Mouse (Mus musculus) liver, embryonic 12.5 days (tissue): ENCODE measurements around the gene Zfp467. TPM values are rescaled to one million over a fixed set of nuclear protein-coding genes. Genes with fewer than 3 reads are reported as not detected.
A peak's percentile ranks its signal among the peaks of the same experiment; 100 is the strongest.

Source experiments
- ATAC-seq: fragments of 200-750 bp; cut with Nextera tagmentation; 2 replicates; pipeline ENCODE4 v1.8.0; 2017; ENCODE audit warnings: moderate number of reproducible peaks, mild to moderate bottlenecking, moderate library complexity
- H3K27ac ChIP-seq: fragments of 300-500 bp; sonication (generic); 2 replicates; pipeline ENCODE4 v1.5.1; 2016; ENCODE audit warnings: mild to moderate bottlenecking
- H3K27me3 ChIP-seq: fragments of 300-500 bp; sonication (generic); replicated peaks from 2 replicates; pipeline ENCODE4 v1.6.1; 2016; ENCODE audit warnings: mild to moderate bottlenecking, moderate library complexity
- H3K36me3 ChIP-seq: fragments of 300-500 bp; sonication (generic); 2 replicates; pipeline ENCODE4 v1.6.1; 2016; ENCODE audit warnings: mild to moderate bottlenecking, moderate library complexity
- H3K4me1 ChIP-seq: fragments of 300-500 bp; sonication (generic); 2 replicates; pipeline ENCODE4 v1.6.1; 2016
- H3K4me2 ChIP-seq: fragments of 300-500 bp; sonication (generic); 2 replicates; pipeline ENCODE4 v1.6.1; 2016; ENCODE audit warnings: mild to moderate bottlenecking, moderate library complexity
- H3K4me3 ChIP-seq: fragments of 300-500 bp; sonication (generic); 2 replicates; pipeline ENCODE4 v1.5.1; 2016; ENCODE audit warnings: mild to moderate bottlenecking, moderate library complexity
- H3K9ac ChIP-seq: fragments of 300-500 bp; sonication (generic); 2 replicates; pipeline ENCODE4 v1.6.1; 2016; ENCODE audit warnings: mild to moderate bottlenecking, moderate library complexity
- H3K9me3 ChIP-seq: fragments of 300-500 bp; sonication (generic); replicated peaks from 2 replicates; pipeline ENCODE4 v1.6.1; 2016; ENCODE audit warnings: mild to moderate bottlenecking, moderate library complexity
- WGBS: fragments of 180-500 bp; shearing (Covaris S2); methylation state at CpG from one replicate; pipeline ENCODE4 v1.1.7; 2016; ENCODE audit not compliant: insufficient replicate concordance; 5-methylcytosine and 5-hydroxymethylcytosine counted together
- polyA plus RNA-seq: library from polyadenylated mRNA; unstranded; fragments of >200 nt; fragmentation: Nextera tagmentation; extraction: Ambion mirVana; gene quantifications from 2 replicates; pipeline ENCODE4 v1.2.1, GENCODE M21; 2016

The Zfp467 gene
- polyA plus RNA-seq, 1 experiment from 2014 or later: 3.9 TPM

DNA sequence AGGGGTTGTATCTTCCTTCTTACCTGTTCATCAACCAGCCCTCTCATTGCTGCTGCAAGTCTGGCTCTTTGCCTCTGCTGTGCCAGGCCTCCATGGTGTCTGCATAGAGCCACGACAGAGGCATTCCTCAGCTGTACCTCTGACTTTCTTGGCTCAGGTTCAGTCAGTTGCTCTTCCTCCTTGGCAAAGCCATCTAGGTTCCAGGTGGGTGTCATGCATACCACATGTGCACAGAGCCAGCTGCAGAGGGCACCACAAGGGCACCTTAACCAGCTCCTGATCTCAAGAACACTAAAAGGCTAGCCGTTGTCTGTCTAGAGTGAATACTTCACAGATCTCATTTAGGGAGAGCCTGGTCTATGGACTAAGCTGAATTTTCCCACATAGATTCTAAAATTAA, 29.1 kb downstream of the Zfp467 start:
- H3K27me3 ChIP-seq: no peaks in the 10 kb centered on the region
- WGBS: 73% methylated on average over 2 of the region's 2 CpGs
- peaks cover 55% of the 10 kb centered on the region for H3K36me3 ChIP-seq
- H3K9ac ChIP-seq: no peak overlapping the region
- H3K4me1 ChIP-seq: no peaks in the 10 kb centered on the region
- H3K4me3 ChIP-seq: no peak overlapping the region
- H3K9me3 ChIP-seq: no peaks in the 10 kb centered on the region
- no peak overlapping the region for H3K4me2 ChIP-seq
- H3K27ac ChIP-seq: no peak overlapping the region
- no peak for ATAC-seq

DNA sequence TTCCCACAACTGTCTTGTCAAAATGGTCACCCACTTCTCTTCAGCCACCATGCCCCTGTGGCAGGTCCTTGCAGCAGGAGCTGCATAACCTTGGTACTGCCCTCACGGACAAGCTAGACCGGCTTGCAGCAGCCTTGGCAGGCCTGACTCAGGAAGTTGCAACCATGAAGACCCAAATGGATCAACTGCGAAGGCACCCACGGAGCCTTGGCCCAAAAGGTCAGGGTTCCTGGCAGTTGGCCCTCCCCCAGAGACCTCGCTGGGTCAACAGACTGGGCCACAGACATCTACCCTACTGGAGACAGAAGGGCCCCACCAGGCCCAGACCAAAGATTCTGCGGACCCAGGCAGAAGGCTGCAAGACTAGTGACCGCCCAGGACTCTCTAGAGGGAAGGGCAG, 30.0 kb downstream of the Zfp467 start:
- H3K9ac ChIP-seq: no peak overlapping the region
- 81% methylated on average over 7 of the region's 7 CpGs for WGBS
- ATAC-seq: no peak
- H3K4me2 ChIP-seq: no peak overlapping the region
- H3K27ac ChIP-seq: no peak overlapping the region
- H3K9me3 ChIP-seq: no peaks in the 10 kb centered on the region
- no peak overlapping the region for H3K4me3 ChIP-seq
- no peaks in the 10 kb centered on the region for H3K4me1 ChIP-seq
- H3K36me3 ChIP-seq: peaks cover 64% of the 10 kb centered on the region
- no peaks in the 10 kb centered on the region for H3K27me3 ChIP-seq

DNA sequence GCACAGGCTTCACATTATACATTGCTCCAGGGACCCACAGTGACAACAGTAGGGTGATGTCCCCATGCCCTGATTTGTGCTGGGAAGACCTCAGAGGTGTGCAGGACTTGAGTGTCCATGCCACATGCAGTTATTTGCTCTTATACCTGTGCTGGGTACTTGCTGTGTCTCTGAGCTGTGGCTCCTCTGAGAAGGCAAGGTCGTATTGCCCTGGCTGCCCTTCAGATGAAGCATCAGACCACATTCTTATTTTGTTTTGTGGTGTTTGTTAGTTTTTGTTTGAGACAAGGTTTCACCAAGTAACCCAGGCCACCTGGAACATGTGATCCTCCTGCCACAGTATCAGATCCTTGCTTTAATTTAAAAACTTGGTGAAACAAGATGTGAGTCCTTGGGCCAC, 30.7 kb downstream of the Zfp467 start:
- whole genome bisulfite sequencing: 63% methylated on average over 1 of the region's 1 CpGs
- Histone ChIP-seq H3K4me1 (no peaks in the 10 kb centered on the region), H3K27me3 (no peaks in the 10 kb centered on the region), H3K4me3 (no peak overlapping the region), H3K9me3 (no peaks in the 10 kb centered on the region), H3K9ac (no peak overlapping the region), H3K36me3 (peaks cover 71% of the 10 kb centered on the region), H3K27ac (no peak overlapping the region), H3K4me2 (no peak overlapping the region)
- no peak for ATAC-seq

DNA sequence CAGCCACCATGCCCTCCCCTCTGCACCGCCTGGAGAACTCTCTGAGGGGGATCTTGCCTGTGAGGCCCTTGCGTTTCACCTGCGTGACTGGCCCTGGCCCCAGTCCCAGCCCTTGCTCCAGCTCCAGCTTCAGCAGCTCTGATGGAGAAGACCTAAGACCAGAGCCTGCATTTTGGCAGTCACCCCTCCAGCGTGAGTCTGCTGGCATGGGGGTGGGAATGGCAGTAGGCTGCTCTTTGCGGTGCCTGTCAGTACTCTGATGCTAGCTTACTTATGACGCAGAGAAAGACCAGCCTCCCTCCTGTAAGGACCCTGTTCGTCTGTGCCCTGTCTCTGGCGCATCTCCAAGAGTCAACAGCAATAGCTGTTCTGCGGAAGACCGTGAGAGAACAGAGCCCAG, 32.5 kb downstream of the Zfp467 start:
- WGBS: 82% methylated on average over 10 of the region's 10 CpGs
- Histone ChIP-seq H3K36me3 (peaks cover 86% of the 10 kb centered on the region), H3K9me3 (no peaks in the 10 kb centered on the region), H3K4me3 (no peak overlapping the region), H3K27me3 (no peaks in the 10 kb centered on the region), H3K27ac (no peak overlapping the region), H3K9ac (no peak overlapping the region), H3K4me1 (no peaks in the 10 kb centered on the region), H3K4me2 (no peak overlapping the region)
- no peak for ATAC-seq

DNA sequence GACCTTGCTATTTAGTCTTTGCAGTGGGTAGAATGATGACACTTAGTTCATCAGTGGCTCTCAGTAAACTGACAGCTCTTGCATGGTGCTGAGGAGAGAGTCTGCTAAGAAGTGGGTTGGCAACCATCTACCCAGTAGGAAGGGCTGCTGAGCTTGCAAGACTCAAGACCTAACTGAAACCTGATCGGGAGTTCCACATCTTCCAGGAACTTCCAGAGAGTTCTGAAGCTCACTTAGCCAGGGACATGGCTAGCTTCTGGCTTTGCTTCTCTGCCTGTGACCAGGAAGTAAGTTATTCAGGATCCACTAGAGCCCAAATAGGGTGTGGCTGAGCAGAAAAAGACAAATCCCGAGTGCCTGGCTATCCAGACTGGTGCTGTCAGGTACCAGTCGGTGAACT, 33.0 kb downstream of the Zfp467 start:
- no peaks in the 10 kb centered on the region for H3K27me3 ChIP-seq
- H3K9ac ChIP-seq: no peak overlapping the region
- H3K4me3 ChIP-seq: no peak overlapping the region
- H3K4me2 ChIP-seq: no peak overlapping the region
- 77% methylated on average over 3 of the region's 3 CpGs for WGBS
- no peak for ATAC-seq
- H3K36me3 ChIP-seq: peaks cover 86% of the 10 kb centered on the region
- no peaks in the 10 kb centered on the region for H3K9me3 ChIP-seq
- H3K27ac ChIP-seq: no peak overlapping the region
- no peaks in the 10 kb centered on the region for H3K4me1 ChIP-seq

DNA sequence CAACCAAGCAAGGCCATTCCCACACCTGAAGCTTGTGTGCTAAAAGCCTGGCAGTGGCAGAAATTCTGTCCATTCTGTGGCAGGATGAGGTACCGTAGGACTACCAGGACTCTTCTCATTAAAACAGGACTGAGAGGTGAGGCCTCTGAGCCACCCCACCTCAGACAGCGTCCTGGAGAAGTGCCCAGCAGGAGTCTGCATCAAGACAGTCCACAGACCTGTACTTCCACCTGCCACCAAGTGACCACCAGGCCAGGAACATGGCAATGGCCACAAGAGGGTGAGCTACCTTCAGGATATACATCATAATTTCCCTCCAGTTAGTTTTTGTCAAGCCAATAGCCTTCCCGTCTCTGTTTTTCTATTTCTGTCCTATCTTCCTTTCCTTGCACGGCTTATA, 33.5 kb downstream of the Zfp467 start:
- 80% methylated on average over 4 of the region's 4 CpGs for WGBS
- Histone ChIP-seq H3K36me3 (peaks cover 84% of the 10 kb centered on the region), H3K27me3 (no peaks in the 10 kb centered on the region), H3K27ac (no peak overlapping the region), H3K4me1 (no peaks in the 10 kb centered on the region), H3K4me3 (no peak overlapping the region), H3K4me2 (no peak overlapping the region), H3K9me3 (no peaks in the 10 kb centered on the region), H3K9ac (no peak overlapping the region)
- no peak for ATAC-seq

DNA sequence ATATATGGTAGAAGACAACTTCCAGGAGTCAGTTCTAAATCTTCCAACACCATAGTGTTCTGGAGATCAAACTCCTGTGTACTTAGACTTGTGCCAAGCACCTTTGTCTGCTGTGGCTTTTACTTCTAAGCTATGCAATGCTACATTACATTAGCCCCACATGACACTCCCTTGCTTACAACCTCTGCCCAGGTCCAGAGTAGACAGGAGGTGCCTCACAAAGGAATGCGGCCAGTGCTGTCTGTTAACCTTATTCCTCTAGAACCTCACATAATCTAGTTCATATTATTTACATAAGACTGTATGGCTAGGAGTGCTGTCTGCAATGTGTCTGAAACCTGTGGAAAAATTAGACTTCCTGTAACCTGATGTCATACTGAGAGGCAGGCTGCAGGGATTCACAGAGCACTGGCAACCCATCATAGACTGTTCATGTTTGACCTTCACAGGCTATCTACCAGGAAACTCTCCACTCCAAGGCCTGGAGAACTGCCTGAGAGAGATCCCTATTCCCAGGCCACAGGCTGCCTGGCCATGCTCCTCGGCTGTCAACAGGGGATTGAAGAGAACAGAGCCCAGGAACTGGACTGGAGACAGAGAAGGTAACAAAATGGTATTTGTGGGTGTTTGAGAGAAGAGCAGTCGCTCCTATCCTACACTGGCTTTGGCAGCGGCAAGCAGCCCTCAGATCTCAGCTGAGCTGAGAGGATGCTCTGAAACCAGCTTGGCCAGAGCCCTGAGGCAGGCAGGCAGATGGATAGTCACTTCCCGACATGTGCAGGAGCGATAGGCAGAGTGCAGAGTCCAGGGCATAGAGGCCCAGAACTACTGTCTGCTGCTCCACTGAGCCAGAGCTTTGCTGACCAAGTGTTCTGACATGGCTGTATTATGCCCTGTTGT, 34.2 kb downstream of the Zfp467 start:
- no peak for ATAC-seq
- WGBS: 75% methylated on average over 6 of the region's 6 CpGs
- Histone ChIP-seq H3K4me1 (no peaks in the 10 kb centered on the region), H3K9me3 (no peaks in the 10 kb centered on the region), H3K4me3 (no peak overlapping the region), H3K27me3 (no peaks in the 10 kb centered on the region), H3K9ac (no peak overlapping the region), H3K4me2 (no peak overlapping the region), H3K27ac (no peak overlapping the region), H3K36me3 (peaks cover 80% of the 10 kb centered on the region)

DNA sequence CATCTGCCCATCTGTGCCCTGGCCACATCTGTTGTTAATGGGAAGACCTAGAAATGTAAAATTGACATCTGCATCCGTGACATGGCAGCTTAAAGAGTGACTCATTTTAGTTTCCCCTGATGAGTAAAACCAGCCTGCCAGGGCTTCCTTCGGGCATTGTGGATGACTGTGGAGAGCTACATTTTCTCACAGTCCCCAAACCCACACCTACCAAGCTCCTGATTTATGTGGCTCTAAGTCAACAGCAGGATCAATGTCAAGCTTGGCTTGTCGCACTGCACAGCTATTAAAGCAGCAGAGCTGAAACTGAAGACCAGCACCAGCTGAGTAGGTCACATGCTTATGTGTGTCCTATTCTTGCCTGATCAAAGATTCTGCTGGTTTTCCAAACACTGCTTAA, 35.1 kb downstream of the Zfp467 start:
- Histone ChIP-seq H3K27ac (no peak overlapping the region), H3K4me1 (no peaks in the 10 kb centered on the region), H3K36me3 (peaks cover 79% of the 10 kb centered on the region), H3K9ac (no peak overlapping the region), H3K4me2 (no peak overlapping the region), H3K9me3 (no peaks in the 10 kb centered on the region), H3K27me3 (no peaks in the 10 kb centered on the region), H3K4me3 (no peak overlapping the region)
- 76% methylated on average over 3 of the region's 3 CpGs for WGBS
- no peak for ATAC-seq

DNA sequence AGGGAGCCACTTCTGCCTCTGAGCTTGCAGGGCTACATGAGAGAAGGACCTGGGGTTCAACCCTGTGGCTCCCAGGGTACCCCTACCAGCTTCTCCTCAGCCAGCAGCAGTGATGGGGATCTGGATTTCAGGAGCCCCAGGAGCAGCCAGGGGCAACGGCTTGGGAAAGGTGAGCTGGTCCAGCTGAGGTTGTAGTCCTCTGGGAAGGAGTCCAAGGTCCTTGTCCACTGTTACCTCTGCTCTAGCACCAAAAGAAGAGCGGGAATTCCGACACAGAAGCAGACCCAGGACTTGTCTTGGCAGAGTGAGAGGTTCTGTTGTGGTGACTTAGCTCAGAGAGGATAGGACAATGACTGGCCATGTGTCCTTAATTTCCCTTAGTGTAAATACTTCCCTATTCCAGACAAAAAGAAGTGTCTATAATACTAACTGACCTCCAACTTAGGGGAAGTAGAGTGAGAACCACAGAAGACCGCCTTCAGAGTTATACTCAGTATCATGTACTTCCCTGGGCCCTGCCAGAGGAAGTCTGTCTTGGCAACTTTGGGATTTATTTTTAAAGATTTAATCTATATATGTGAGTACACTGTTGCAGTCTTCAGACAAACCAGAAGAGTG, 35.8 kb downstream of the Zfp467 start:
- H3K36me3 ChIP-seq: peaks cover 79% of the 10 kb centered on the region
- no peak overlapping the region for H3K4me3 ChIP-seq

DNA sequence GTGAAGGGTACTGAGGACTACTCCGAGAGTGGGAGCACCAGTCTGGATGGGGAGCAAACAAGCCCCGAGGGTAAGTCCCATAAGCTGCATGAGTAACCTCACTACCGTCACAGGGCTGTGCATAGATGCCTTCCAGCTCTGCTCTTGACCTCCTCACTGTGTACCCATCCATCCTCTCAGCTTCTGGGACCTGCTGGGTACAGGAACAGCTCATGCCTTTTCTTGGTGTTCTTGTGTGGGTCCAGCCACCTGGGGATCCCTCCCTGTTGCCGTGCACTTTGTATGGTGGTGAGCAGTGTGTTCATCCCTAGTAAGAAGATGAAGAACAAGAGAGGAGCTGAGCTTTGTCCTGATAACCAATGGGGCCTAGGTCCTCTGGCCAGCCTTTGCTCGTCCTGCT, 41.6 kb downstream of the Zfp467 start:
- H3K9me3 ChIP-seq: no peaks in the 10 kb centered on the region
- no peak overlapping the region for H3K4me2 ChIP-seq
- H3K9ac ChIP-seq: no peak overlapping the region
- H3K27ac ChIP-seq: no peak overlapping the region
- ATAC-seq: no peak
- H3K4me3 ChIP-seq: no peak overlapping the region
- peaks cover 36% of the 10 kb centered on the region for H3K36me3 ChIP-seq
- H3K27me3 ChIP-seq: no peaks in the 10 kb centered on the region
- no peaks in the 10 kb centered on the region for H3K4me1 ChIP-seq
- 76% methylated on average over 5 of the region's 5 CpGs for WGBS

More for the DNA sequence above, 35.8 kb downstream of the Zfp467 start:
- Histone ChIP-seq H3K27ac (no peak overlapping the region), H3K27me3 (no peaks in the 10 kb centered on the region), H3K9me3 (no peaks in the 10 kb centered on the region), H3K4me1 (no peaks in the 10 kb centered on the region), H3K4me2 (no peak overlapping the region), H3K9ac (no peak overlapping the region)
- no peak for ATAC-seq
- WGBS: 77% methylated on average over 4 of the region's 4 CpGs

DNA sequence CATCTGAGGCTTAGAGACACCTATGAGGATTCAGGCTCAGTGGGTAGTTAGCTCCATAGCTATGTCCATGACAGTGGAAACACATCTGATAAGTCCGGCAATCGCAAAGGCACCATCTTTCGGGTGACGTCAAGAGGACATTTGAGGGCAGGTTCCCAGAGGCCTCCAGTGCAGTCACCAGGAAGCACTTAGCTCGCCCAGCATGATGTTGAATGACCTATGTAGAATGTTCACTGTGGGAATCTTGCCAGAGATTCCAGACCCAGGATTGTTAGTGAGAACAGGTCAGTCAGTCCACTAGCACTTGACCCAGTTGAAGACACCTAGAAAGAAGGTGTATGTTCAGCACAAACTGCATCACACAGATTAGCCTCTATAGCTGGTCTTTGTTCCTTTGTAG, 45.7 kb downstream of the Zfp467 start:
- Histone ChIP-seq H3K9ac (no peak overlapping the region), H3K27me3 (no peaks in the 10 kb centered on the region), H3K4me3 (no peak overlapping the region), H3K4me2 (no peak overlapping the region), H3K9me3 (no peaks in the 10 kb centered on the region), H3K4me1 (peaks cover 21% of the 10 kb centered on the region), H3K36me3 (peaks cover 11% of the 10 kb centered on the region; the same call in 1 of the 2 replicates), H3K27ac (no peak overlapping the region)
- 83% methylated on average over 5 of the region's 5 CpGs for WGBS
- no peak for ATAC-seq

DNA sequence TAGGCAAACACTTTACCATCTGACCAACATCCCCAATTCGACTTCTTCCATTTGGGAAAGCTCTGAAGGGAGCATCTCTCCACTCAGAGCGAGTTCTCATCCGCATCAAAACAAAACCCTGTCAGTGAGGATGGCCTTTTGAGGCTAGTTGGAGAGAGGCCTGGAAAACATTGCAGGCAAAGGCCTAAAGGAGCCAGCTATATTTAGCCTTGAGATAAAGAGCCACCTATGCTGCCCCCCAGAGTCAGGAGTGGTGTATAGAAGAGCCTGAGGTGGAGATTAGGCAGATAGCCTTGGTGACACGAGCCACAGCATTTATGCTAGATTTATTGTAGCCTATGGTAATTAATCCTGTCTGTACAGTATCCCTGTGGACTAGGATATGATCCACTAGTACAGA, 48.3 kb downstream of the Zfp467 start:
- no peak overlapping the region for H3K27ac ChIP-seq
- H3K4me2 ChIP-seq: no peak overlapping the region
- 0 out of 2 replicates have a peak, but pooled peaks have one; percentile 40 for ATAC-seq

More for the DNA sequence above, 48.3 kb downstream of the Zfp467 start:
- no peaks in the 10 kb centered on the region; the same call in 1 of the 2 replicates for H3K27me3 ChIP-seq
- no peak overlapping the region for H3K4me3 ChIP-seq
- WGBS: 57% methylated on average over 4 of the region's 4 CpGs
- H3K9ac ChIP-seq: no peak overlapping the region
- H3K36me3 ChIP-seq: no peaks in the 10 kb centered on the region
- H3K9me3 ChIP-seq: no peaks in the 10 kb centered on the region
- peaks cover 21% of the 10 kb centered on the region for H3K4me1 ChIP-seq
